Mouse (Mus musculus): ENCODE measurements around the gene Ampd1. TPM values are rescaled to one million over a fixed set of nuclear protein-coding genes. Genes with fewer than 3 reads are reported as not detected.
A peak's percentile ranks its signal among the peaks of the same experiment; 100 is the strongest.

Gene Ampd1
- total and polyA plus RNA-seq, 3 experiments = 0.19 TPM; not detected in 2

DNA sequence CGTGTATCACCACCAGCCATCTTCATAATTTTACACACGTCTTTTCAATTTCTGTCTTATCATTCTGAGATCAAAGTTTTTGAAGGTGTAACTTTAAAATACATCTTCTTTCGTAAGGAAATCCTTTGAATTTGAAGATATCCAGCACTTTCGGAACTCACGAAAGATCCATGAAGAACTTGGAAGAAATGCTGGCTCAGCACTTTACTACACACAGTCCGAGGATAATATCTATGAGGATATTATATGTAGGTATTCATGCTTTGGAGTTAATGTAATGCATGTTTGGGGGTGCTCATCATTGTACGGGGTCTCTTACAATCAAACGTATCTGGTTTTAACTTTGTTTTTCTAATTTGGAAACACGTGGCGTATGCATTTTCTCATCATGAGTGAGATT, 59.3 kb downstream of the Ampd1 start:
- dilution Hi-C loops (cut with MboI; ENCODE audit: extremely low pct_ligation_motif_present, extremely low pct_unique_long_range_greater_than_20kb, low sequenced_read_pairs) (no loop called here), in situ Hi-C loops (cut with MboI; ENCODE audit: low pct_ligation_motif_present, low pct_unique_long_range_greater_than_20kb, low sequenced_read_pairs) (no loop called here)
- Histone ChIP-seq H3K4me3 (replicated peaks in 1 of 3; ENCODE audit: low read depth in 2 of 3, low read length in 2 of 3, poor library complexity in 1 of 3) (no peak overlapping the region), H3K9me3 (replicated peaks; ENCODE audit: low read length) (no peaks in the 10 kb centered on the region), H3K36me3 (replicated peaks in 1 of 2; ENCODE audit: control insufficient read depth in 1 of 2, insufficient read depth in 1 of 2, low read length in 1 of 2) (no peaks in the 10 kb centered on the region), H3K4me1 (ENCODE audit: control insufficient read depth in 1 of 2, insufficient read depth in 2 of 2) (peaks cover 0 to 14% of the 10 kb centered on the region in 2 experiments; a peak in 2 of 4 replicates), H3K27me3 (replicated peaks) (no peaks in the 10 kb centered on the region), H3K27ac (ENCODE audit: insufficient read depth, low read depth) (no peak overlapping the region), H3K79me2 (replicated peaks; ENCODE audit: control insufficient read depth, extremely low read depth, insufficient read depth, poor library complexity, severe bottlenecking) (no peaks in the 10 kb centered on the region), H3K9ac (ENCODE audit: insufficient read depth, low read depth) (no peak overlapping the region), H3K4me2 (ENCODE audit: insufficient read depth, low read depth, poor library complexity, severe bottlenecking) (no peak overlapping the region)
- TF ChIP-seq MAX (IDR thresholded peaks at IDR 0.05; ENCODE audit: low read length) (no peak), MAFK (IDR thresholded peaks at IDR 0.05; ENCODE audit: insufficient replicate concordance, low read length) (peak; percentile 96), JUND (conservative IDR thresholded peaks at IDR 0.05; ENCODE audit: low read depth, low read length) (no peak)
- no peak for DNase-seq (ENCODE audit: extremely low read depth)

DNA sequence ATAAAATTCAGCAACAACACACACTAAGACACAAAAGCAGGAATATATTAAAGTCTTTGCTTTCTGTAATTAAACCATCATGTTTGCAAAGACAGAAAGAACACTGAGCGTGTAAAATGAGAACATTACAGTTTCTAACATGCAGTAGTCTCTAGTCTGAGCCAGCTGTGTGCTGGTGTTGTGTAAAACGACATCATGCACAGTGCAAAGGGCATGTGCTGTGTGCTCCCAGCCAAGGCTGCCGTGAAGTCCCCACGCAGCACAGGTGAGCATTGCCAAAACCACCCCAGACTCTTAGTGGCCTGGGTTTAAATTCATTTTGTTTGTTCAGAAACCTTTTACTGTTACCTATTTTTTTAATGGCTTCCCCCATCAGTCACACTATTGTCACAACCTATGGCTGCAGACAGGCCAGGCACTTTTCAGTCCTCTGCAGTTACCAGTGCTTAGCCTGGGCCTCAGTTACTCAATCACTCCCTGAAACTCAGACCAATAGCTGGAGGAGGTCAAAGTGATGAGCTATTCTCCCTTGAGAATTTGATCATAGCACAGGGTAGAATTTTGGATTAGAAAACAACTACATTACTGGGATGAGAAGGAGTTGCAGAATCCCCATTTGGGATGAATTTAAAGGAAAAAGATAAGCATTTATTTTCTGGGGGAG, 62.7 kb downstream of the Ampd1 start:
- Histone ChIP-seq H3K36me3 (replicated peaks in 1 of 2; ENCODE audit: control insufficient read depth in 1 of 2, insufficient read depth in 1 of 2, low read length in 1 of 2) (no peaks in the 10 kb centered on the region), H3K4me3 (replicated peaks in 1 of 3; ENCODE audit: low read depth in 2 of 3, low read length in 2 of 3, poor library complexity in 1 of 3) (no peak overlapping the region), H3K27me3 (replicated peaks) (no peaks in the 10 kb centered on the region), H3K9ac (ENCODE audit: insufficient read depth, low read depth) (no peak overlapping the region), H3K9me3 (replicated peaks; ENCODE audit: low read length) (no peaks in the 10 kb centered on the region), H3K79me2 (replicated peaks; ENCODE audit: control insufficient read depth, extremely low read depth, insufficient read depth, poor library complexity, severe bottlenecking) (no peaks in the 10 kb centered on the region), H3K27ac (ENCODE audit: insufficient read depth, low read depth) (no peak overlapping the region), H3K4me1 (ENCODE audit: control insufficient read depth in 1 of 2, insufficient read depth in 2 of 2) (peaks cover 0 to 10% of the 10 kb centered on the region in 2 experiments; a peak in 1 of 4 replicates), H3K4me2 (ENCODE audit: insufficient read depth, low read depth, poor library complexity, severe bottlenecking) (no peak overlapping the region)
- no peak for DNase-seq (ENCODE audit: extremely low read depth)
- in situ Hi-C loops (cut with MboI; ENCODE audit: low pct_ligation_motif_present, low pct_unique_long_range_greater_than_20kb, low sequenced_read_pairs) (no loop called here), dilution Hi-C loops (cut with MboI; ENCODE audit: extremely low pct_ligation_motif_present, extremely low pct_unique_long_range_greater_than_20kb, low sequenced_read_pairs) (no loop called here)
- TF ChIP-seq ZKSCAN1 (IDR thresholded peaks at IDR 0.05; ENCODE audit: borderline replicate concordance, low read depth, low read length) (no peak), JUND (conservative IDR thresholded peaks at IDR 0.05; ENCODE audit: low read depth, low read length) (no peak), NRF1 (IDR thresholded peaks at IDR 0.05; ENCODE audit: low read depth, low read length) (no peak), E2F4 (IDR thresholded peaks at IDR 0.05; ENCODE audit: insufficient replicate concordance, low read depth, low read length) (no peak), ZNF384 (IDR thresholded peaks at IDR 0.05; ENCODE audit: low read depth, low read length) (no peak), POLR2AphosphoS2 (IDR thresholded peaks at IDR 0.05; ENCODE audit: low read depth, low read length) (no peak), HCFC1 (IDR thresholded peaks at IDR 0.05; ENCODE audit: low read depth, low read length) (no peak), ZMIZ1 (IDR thresholded peaks at IDR 0.05; ENCODE audit: low read depth, low read length) (no peak), USF1 (IDR thresholded peaks at IDR 0.05; ENCODE audit: low read depth, low read length) (no peak), POLR2A (IDR thresholded peaks at IDR 0.05; ENCODE audit: low read depth, low read length) (no peak), KAT2A (IDR thresholded peaks at IDR 0.05; ENCODE audit: insufficient replicate concordance, low read length) (no peak), RCOR1 (conservative IDR thresholded peaks at IDR 0.05; ENCODE audit: low read depth, low read length) (no peak), TCF12 (IDR thresholded peaks at IDR 0.05; ENCODE audit: low read depth, low read length) (no peak), MAFK (IDR thresholded peaks at IDR 0.05; ENCODE audit: insufficient replicate concordance, low read length) (no peak), PAX5 (IDR thresholded peaks at IDR 0.05; ENCODE audit: low read length) (no peak)

Measured in CH12.LX (cell line).